Mouse (Mus musculus): ENCODE results near the gene Kcnn1.
"Not testable (repeated sequence)": the region's sequence is repeated elsewhere in the genome, so short reads cannot be mapped to it uniquely, and the experiment has no call there.

Kcnn1 gene

DNA sequence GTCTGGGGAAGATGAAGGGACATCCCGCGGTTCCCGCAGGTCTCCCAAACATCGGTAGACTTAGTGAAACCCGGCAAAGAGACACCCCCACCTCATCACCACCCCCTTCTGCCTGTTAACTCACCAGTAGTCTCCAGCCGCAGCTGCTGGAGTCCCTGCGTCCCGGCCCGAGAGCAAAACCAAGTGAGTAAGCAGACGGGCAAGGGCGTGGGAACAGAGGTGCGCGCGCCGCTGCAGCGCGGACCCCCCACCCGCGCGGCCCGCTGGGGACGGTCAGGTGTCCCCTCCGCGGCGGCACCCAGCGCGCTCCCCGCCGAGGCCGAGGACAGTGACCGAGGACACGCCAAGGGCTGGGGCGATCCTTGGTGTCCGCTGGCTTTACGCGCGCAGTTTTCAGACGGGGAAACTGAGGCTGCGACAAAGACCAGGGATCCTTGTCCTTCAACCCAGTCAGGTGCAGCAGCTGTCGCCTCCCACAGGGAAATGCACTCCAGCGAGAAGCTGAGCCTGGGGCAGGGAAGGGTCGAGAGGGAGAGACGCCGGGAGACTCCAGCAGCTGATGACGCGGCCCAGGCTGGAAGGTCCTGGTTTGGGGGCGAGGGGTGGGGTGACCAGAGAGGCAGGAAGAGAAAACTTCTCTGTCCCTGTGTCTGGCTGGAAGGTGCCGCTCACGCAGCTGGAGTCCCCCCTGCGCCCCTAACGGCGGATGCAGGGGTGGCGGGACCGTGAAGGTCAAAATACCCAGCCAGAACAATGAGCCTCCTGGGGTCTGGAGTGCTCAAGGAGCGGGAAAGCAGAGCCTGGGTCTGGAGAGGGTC, at the start of gene Kcnn1:
TSS of gene Kcnn1 (minus strand) at position 435 of the 818 bp plus-strand sequence.
- no peak for DNase-seq

DNA sequence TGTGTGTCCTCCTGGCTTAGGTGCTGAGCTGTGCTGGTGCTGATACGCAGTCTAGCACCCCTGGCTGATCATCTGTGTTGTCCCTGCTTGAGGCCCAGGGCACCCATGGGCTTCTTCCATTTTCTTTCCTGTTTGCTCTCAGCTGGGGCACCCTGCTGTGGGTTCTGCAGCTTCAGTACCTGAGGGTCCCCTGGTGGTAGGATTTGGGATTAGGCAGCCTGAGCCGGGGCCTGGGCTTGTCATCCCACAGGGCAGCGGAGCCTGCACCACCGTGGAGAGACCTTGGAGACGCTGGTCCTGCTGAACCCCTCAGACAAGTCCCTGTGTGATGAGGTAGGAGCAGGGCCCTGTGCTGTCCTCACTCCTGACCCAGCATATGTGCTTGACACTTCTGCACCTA, 48.5 kb upstream of the Kcnn1 start:
- DNase-seq, result no peak

DNA sequence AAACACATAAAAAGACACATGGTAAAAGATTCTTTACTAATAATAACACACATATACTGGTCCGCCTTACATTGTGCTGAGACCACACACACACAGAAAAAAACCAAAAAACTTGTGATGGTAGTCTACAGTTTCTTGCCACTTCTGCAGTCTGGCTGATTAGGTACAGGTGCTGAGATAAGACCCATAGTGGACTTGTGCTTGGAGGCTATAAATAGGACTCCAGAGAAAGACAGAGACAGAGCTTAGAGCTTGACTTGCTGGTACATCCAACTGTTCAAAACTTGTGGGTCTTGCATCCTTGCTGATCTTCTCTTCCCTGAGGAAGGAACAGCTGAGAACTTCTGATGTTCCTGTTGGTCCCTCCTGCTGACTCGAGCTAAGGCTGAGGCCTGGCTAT, 44.5 kb upstream of the Kcnn1 start:
- DNase-seq, result no peak

DNA sequence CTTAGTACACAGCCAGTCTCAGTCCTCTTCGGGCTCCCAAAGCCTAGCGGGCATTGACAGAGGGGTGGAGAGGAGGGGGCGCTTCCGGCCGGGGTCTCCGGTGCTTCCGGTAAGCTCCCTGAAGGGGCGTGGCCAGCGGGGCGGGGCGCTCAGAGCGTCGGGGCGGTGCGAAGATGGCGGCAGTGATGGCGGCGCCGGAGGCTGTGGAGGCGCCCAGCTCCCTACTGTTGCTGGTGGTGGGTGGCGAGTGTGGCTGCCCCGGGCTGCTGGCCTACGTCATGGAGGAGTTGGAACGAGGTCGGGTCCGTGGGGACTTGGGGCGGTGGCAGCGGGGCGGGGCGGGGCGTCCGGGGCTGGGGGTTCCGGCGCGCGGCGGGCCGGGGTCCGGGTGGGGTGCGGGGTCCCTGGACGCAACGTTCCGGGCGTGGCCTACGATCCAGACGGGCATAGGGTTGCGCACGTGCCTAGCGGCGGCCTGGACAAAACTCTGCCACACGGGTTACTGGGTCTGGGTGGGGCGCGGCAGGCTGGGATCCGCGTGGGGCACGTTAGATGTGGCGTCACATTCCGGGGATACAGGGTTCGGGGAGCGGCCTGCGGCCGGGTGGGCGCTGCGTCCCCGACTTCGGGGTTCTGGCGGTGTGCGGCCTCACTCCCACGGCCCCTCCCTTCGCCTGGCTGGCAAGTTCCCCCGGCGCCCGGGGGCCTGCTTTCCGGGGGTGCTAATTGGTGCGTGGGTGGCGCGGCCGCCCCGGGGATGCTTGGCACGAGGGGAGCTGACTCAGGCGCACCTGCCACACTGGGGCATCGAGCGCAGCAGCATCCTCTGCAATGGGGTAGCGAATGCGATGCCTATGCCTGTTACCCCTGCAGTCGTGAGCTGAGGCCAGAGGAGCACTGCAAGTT, 43.0 kb upstream of the Kcnn1 start, which contains the start of gene Map1s:
TSS of gene Map1s (plus strand) at position 102 of the 906 bp plus-strand sequence.
- DNase-seq, result peak; percentile 93

DNA sequence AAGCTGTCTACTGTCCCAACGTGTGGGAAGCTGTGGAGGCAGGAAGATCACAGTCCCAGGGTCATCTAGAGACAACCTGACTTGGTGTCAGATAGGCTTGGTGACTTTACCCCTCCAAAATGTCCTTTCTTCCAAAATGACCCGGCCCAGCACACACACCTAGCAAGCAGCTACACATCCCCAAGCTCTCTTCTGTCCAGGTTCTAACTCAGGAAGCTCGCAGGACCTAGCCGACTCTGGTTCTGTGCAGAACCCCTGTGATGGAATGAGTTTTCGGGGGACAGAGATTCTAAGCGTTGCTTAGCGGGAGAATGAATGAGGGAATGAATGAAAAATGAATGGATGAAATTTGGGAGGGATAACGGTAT, 42.4 kb upstream of the Kcnn1 start:
- DNase-seq, result no peak

DNA sequence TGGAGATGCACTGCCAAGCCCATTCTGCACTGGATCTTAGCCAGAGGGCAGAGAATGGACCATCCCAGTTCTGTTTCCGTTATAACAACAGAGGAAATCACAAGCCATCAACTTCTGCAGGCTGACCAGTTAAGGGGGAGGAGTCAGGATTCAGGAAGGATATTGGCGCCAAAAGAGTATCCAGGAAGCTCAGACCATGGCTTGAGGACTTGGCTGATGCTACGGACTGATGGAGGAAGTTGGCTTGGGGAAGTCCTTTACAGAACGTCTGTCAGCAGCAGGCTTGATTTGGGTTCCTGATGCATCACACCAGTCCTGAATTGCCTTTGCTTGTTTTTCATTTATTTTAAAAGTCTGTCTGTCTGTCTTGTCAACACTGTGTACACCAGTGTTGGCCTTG, 41.5 kb upstream of the Kcnn1 start:
- DNase-seq, result no peak

DNA sequence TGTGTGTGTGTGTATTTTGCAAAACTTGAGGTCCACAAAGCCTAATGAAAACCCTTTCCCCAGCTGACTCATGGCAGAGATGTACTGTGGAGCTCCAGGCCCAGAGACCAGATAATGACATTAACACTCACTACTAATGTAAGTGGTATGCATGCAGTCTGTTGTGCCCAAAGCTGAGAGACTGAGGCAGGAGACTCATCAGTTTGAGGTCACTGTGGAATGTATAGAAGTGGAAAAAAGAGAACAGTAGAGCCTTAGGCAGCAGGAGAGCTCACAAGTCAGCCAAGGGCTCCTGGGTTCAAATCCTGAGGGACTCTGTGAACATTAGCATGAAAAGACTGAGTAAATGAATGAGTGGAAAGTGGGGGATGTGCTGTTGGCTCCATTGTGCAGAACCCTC, 40.5 kb upstream of the Kcnn1 start:
- DNase-seq, result no peak

DNA sequence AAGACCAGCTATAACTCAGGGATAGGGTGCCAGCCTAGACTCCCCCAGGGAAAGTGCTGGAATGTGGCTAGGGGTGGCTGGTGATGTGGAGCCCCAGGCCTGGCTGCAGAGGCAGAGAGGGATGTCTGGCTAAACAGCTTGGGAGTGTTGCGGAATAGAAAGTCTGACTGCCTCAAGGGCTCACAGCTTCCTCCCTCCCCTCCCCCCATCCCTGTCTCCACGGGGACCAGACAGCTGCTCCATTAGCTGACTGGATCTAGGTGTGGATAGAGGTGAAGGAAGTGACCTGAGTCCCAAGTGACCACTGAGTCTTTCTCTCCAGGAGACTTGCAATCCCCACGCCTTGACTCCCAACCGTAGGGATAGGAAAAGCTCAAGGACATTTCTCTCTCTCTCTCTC, 40.1 kb upstream of the Kcnn1 start:
- no peak for DNase-seq

DNA sequence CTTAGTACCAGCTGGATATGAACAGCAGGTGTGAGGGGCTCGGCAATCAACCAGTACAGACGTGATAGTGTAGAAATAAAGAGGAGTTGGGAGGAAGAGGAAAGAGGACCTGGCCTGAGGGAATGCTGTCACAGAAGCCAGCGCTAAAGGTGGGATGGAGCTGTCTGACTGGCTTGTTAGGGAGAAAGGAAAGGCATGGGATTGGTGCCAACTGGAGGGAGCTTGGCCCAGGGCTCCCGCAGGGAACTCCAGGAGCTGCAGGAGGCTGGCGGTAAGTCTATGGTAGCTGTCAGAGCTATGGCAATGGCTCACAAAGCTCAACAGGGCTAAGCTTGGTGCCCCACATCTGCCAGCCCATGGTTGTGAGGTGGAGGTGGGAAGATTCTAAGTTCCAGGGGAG, 39.2 kb upstream of the Kcnn1 start:
- DNase-seq, result no peak

DNA sequence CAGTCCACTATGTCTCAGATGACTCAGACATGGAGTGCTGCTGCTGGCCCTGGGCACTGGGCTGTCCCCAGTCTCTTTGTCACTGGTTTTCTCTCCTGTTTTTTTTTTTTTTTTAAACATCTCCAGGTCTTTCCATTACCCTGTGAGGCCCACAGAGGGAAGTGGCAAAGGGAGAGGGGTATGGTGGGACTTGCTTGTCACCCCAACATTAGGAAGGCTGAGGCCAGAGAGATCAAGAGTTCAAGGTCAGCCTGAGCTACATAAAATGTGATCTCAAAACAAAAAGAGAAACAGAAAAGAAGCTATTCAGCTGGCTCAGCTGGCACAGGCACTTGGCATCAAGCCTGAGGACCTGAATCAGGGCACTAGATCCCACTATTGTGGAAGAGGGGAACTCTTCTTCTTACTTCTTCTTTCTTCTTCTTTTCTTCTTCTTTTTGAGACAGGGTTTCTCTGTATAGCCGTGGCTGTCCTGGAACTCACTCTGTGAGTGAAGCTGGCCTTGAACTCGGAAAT, 37.9 kb upstream of the Kcnn1 start:
- no peak for DNase-seq

DNA sequence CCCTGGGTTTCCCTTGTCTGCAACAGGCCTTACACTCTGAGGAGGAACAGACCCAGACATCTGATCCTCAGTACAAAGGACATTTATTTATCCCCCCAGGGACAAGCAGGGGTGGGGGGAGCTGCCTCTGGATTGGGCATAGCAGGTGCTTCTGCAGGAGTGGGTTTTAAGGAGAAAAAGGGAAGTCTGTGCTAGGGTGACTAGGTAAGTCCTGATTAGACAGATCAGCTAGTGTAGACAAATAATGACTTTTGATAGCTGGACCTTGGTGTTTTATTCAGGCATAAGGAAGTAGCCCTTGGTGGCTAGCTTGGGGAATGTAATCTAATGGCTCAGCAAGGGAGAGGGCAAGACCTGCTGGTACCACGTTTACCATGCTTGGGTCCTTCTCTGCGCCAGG, 36.2 kb upstream of the Kcnn1 start:
- DNase-seq, result no peak

DNA sequence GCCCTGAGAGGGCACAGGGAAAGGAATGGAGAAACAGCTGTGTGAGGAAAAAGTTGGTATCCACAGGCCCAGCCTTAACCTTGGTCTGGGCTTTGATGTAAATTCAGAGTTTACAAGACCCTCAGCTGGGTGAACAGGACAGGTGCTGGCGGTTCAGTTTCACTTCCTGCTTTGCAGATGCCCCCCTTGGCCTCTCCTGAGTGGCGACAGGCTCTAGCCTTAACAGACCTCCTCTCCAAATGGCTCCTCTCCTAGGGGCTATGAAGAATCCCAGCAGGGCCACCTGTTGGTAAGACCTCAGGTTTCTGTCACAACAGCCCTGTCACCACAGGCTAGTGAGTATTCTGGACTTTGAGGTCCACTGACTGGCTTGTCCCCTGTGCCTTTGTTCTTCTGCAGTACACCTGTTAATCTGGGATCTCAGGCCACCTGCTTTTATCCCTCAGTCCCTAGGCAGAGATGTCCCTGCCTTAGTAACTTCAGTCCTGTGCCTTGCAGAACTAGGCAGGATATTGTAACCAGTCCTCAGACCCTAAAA, 35.7 kb upstream of the Kcnn1 start:
- no peak for DNase-seq

DNA sequence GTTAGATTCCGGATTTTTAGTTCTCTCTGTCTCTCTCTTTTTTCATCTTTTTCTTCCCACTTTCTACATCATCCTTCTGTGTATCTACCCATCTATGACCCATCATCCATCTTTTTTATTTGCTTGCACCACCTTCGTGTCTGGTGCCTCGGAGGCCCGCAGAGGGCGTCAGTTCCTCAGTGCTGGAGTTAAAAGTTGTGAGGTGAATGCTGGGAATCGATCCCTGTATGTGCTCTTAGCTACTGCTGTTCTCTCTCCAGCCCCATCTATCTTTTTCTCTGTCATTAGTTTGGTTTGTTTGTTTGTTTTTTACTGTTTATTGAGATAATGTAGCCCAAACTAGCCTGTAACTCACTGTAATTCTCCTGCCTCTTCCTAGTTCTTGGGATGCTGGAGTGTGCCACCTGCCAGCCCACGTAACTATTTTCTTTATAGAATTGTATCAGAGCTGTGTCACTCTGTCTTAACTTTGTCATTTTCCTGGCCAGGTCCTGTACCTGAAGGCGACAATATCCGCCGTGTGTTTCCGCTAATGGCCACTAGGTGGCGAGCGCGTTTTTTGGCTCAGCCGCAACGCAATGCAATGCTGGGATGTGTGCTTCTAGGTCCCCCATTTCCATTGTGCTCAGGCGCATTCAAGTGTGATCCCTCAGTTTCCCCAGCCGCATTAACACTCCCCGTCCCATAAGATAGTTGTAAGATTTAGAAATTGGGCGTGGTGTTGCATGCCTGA, 34.8 kb upstream of the Kcnn1 start:
- DNase-seq, result peak; percentile 85

DNA sequence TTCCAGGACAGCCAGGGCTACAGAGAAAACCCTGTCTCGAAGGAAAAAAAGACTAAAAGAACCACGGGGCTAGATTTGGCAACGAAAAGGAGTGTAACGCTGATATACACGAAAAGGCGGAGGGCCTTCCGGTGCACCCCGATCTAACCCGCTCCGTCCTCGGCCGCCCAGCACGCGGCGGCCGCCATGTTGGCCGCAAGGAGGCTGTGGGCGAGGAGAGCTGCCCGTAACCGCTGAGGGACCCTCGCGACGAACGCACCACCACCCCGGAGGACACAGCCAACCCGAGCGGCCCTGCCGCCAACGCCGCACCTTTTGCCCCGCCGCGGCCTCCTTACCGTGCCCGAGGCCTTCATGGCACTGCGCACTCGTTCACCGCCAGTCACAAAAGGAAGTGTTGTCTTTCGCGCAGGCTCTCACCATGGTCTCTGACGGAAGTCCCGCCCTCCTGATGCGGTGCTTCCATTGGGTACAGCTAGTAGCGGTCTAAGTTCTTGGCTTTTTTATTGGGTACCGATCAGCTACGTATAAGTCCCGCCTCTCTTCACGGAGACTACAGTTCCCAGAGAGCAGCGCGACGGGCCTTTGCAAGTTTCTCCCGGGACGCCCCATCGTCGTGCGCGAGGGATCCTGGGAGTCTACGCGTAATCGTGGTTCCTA, 34.1 kb upstream of the Kcnn1 start, which contains the start of gene Rpl18a:
TSS of gene Rpl18a (minus strand) at position 392 of the 660 bp plus-strand sequence.
- peak; percentile 86 for DNase-seq

DNA sequence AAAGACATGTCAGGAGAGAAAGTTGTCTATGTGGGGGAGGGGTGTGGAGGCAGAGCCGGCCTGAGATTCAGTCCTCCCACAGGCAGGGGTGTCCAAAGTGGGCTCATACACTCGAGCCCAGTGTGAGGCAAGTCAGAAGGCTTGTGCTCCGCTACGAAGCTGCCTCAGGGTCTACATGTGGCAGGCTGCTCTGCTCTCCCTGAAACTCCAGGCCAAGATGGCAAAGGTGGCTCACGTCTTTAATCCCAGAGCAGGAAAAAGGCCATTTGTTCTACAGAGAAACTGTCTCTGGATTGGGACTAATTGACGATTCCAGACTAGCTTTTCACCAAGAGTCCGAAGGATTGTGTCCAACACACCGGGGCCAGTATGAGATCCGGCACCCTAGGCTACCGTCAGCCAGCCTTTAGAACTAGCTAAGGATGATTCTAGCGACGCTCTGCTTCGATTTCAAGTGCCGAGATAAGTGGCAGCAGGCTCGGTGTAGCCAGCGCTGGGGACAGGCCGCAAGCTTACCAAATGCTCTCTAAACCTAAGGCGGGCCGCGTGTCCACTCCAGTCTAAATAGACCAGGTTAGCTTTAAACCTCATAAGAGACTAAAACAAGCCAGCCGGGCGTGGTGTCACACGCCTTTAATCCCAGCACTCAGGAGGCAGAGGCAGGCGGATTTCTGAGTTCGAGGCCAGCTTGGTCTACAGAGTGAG, 33.4 kb upstream of the Kcnn1 start:
- no peak for DNase-seq

DNA sequence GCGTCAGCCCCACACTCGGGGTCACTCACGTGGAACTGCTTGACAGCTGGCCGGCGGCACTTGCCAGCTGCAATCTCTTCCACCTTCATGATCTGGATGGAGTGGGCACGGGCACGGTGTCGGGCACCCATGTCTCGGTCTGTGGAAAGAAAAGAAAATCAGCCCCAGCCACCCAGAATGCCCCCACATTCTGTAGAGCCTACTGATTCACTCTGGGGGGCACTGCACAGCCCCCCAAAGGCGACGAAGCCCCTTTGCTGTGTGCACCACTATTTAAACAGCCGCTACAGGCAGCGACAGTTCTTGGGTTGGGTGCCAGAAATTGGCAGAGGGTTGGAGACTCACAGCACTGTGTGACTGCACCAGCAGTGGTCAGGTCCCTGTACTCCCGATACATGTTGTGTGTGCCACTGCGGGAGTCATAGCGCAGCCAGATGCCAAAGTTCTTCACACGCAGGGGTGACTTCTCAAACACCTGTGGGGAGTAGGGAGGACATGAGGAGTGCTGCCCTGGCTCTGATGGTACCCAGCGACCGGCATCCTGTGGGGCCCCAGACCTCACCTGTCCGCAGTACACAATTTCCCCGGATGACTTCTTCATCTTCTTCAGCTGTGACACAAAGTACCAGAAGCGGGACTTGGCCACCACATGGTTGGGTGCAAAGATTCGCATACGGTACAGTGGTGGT, 32.7 kb upstream of the Kcnn1 start:
- DNase-seq, result not testable (repeated sequence)

DNA sequence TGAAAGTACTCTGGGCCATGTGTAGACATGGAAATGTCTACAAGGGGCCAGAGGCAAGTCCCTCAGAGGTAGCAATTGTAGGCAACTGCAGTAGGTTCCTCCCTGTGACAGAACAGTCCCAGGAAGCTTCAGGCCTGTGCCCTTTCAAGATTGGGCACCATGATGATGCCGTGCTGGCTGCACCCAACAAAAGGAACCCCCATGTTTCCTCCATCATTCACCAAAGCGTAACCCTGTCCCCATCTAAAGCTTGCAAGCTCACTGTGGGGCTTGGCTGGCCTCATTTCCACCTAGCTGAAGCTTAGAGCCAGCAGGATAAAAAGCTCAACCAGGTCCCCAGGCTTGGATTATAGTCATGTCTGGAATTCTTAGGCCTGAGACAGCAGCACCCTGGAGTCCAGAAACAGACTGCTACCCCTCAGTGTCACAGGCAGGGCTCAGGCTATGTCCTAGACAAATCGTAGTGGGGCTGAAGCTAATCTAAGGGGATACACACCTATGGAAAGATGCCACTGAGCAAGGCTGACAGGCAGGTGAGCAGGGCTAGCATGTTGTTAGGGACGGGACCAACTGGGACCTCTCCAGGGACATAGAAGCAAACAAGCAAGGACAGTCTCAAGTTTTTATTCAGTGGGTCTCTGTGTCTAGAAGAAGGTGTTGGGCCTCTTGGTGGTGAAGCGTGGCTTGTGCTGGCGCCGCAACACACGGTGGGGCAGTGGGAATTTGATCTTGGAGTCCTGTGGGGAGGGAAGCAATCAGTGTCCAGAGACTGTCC, 31.9 kb upstream of the Kcnn1 start:
- DNase-seq, result no peak

DNA sequence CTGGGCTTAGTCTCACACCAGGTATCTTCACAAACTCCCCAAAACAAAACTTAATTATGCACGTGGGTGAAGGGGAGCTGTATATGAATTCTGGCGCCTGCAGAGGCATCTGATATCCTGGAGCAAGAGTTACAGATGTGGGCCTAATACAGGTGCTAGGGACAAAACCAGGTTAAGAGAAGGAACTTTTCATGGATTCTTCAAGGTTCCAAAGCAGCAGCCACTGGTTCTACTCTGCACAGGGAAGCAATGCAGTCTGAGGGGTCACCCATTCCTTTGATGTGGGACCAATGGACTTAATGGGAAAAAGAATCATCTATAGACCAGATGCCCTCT, 31.3 kb upstream of the Kcnn1 start:
- DNase-seq, result no peak

DNA sequence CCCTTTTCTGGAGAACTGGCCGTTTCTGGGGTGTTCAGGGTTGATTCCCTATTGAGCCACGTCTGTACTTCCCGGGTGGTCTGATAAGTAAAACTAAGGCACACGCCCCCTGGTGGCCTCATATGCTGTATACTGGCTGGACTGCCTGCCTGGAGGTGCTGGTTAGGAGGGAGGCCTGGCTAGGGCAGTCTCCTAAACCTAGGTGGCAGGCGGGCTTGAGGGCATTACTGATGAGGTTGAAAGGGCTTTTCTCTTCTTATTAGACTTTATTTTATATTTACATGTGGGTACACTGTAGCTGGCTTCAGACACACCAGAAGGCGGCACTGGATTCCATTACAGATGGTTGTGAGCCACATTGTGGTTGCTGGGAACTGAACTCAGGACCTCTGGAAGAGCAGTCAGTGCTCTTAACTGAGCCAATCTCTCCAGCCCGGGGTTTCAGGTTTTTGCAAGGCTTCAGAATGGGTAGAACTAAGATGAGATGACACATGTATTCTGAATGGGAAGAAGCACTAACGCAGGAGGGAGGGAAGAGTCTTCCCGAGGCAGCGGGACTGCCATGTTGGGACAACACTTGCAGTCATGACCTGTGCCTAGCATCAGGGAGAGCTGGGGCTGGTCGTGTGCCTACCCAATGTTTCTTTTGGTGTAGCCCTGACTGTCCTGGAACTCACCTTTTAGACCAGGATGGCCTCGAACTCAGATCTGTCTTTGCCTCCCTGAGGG, 30.8 kb upstream of the Kcnn1 start:
- peak; percentile 86 for DNase-seq

All from right cerebral cortex, postnatal 4 days (tissue).